ENCODE assay signal across 9 mouse cellular contexts in genomic region chr15:99251111-99251510, GRCm38 (mm10). TPM values are rescaled to one million over a fixed set of nuclear protein-coding genes. Genes with fewer than 3 reads are reported as not detected.
A peak's percentile ranks its signal among the peaks of the same experiment; 100 is the strongest.
DNase-seq lines count a peak whose midpoint lies in the region; ATAC-seq and TF ChIP-seq lines count a peak whose summit lies in the region.
"Not testable (repeated sequence)": the region's sequence is repeated elsewhere in the genome, so short reads cannot be mapped to it uniquely, and the experiment has no call there.
"Had no signal": no experiment of that assay in that cellular context is flagged by ENCODE, and none has a peak within 500 bp of the region (broad histone marks: within the 10 kb centered on the region; RNA-seq: fewer than 3 reads in every experiment).

No protein-coding gene starts in this region.

- H3K27me3 ChIP-seq in heart, embryonic 16.5 days (ENCODE audit: control insufficient read depth, insufficient read depth, low read length) = not testable (repeated sequence)

- peaks cover 11% of the 10 kb centered on the region for H3K36me3 ChIP-seq in heart, embryonic 16.5 days (ENCODE audit: control insufficient read depth, insufficient read depth)

- DNase-seq in 3T3-L1 (ENCODE audit: low read depth, low spot score) = peak; percentile 35
- peak; percentile 27 to 34 for DNase-seq in adrenal gland, postnatal 36 days
- peak; percentile 20 to 37 for DNase-seq in kidney, adult 8-10 months
- peak; percentile 36 for DNase-seq in liver

- H3K9ac ChIP-seq in heart, embryonic 16.5 days (ENCODE audit: low read length) = peak overlapping the region; percentile 72

- TF ChIP-seq CTCF in olfactory bulb, adult 2 months (IDR thresholded peaks at IDR 0.05; ENCODE audit: insufficient read depth, low read depth, low read length) = not testable (repeated sequence)

- TF ChIP-seq POLR2A in olfactory bulb, adult 2 months (IDR thresholded peaks at IDR 0.05; ENCODE audit: insufficient read depth, low read depth, low read length) = not testable (repeated sequence)

- peak overlapping the region; percentile 78 for H3K4me2 ChIP-seq in heart, embryonic 16.5 days (ENCODE audit: low read depth, low read length)

- ATAC-seq in erythroid progenitor cell, adult 5-6 weeks (replicated peaks; ENCODE audit: low FRiP score, poor library complexity, severe bottlenecking) = peak; percentile 32
- not testable (repeated sequence) for ATAC-seq in heart, embryonic 16.5 days (replicated peaks; ENCODE audit: extremely low read depth, insufficient read depth, low FRiP score)
- peak; percentile 8; the same call in 1 of the 2 replicates for ATAC-seq in megakaryocyte, adult 5-6 weeks (ENCODE audit: poor library complexity, severe bottlenecking)

- 1% methylated on average over 14 of the region's 15 CpGs for WGBS in heart, embryonic 16.5 days
- 0% methylated on average over 15 of the region's 15 CpGs for WGBS in olfactory bulb, adult 2 months

- H3K4me3 ChIP-seq in heart, embryonic 16.5 days (ENCODE audit: low read length) = peak overlapping the region; percentile 69
- peak overlapping the region; percentile 73 for H3K4me3 ChIP-seq in olfactory bulb, adult 2 months (ENCODE audit: insufficient read depth, low read depth, low read length)

- H3K27ac ChIP-seq in heart, embryonic 16.5 days (ENCODE audit: low read length) = peak overlapping the region; percentile 66
- H3K27ac ChIP-seq in olfactory bulb, adult 2 months (ENCODE audit: insufficient read depth, low read depth, low read length) = peak overlapping the region; percentile 35; the same call in 1 of the 2 replicates

- H3K4me1 ChIP-seq in heart, embryonic 16.5 days (ENCODE audit: control insufficient read depth, insufficient read depth, low read length) = peaks cover 52% of the 10 kb centered on the region
- peaks cover 40% of the 10 kb centered on the region for H3K4me1 ChIP-seq in olfactory bulb, adult 2 months (ENCODE audit: control insufficient read depth, insufficient read depth, low read length)

- not testable (repeated sequence) for H3K9me3 ChIP-seq in heart, embryonic 16.5 days (replicated peaks; ENCODE audit: control insufficient read depth, low read length)

RNA-seq across cellular contexts. Expression of gene Mcrs1, which starts 0.7 kb away (rescaled TPM):
- 10 to 100 TPM; 37.8 to 48.2 TPM for total RNA-seq in adrenal gland, postnatal 36 days (2021)
- 18.4 and 26.4 TPM in 2 replicates for total RNA-seq in erythroid progenitor cell, adult 5-6 weeks (2015; ENCODE audit: low replicate concordance)
- 13.4 and 15.5 TPM in 2 replicates for total RNA-seq in erythroid progenitor cell, adult 5-6 weeks (2017; ENCODE audit: low replicate concordance)
- polyA plus RNA-seq in heart, embryonic 16.5 days (2015; fragmentation: Nextera tagmentation; extraction: Ambion mirVana) = 155 and 163 TPM in 2 replicates
- total RNA-seq in megakaryocyte, adult 5-6 weeks (2015) = 30.6 and 38.3 TPM in 2 replicates
- 29.4 and 30.4 TPM in 2 replicates for total RNA-seq in megakaryocyte, adult 5-6 weeks (2017)
- polyA plus RNA-seq in olfactory bulb, adult 2 months (2012; ENCODE audit: insufficient read depth, insufficient read length, low replicate concordance, missing spikeins) = not detected in 2 replicates

RNA-seq across cellular contexts. Expression of gene Kcnh3, which starts 26.4 kb away (rescaled TPM):
- total RNA-seq in adrenal gland, postnatal 36 days (2021) = 1 to 10 TPM in 1 of 2 experiments, under 1 TPM in 1; 0.40 to 1.2 TPM
- total RNA-seq in erythroid progenitor cell, adult 5-6 weeks (2015; ENCODE audit: low replicate concordance) = not detected in 2 replicates
- not detected in 2 replicates for total RNA-seq in erythroid progenitor cell, adult 5-6 weeks (2017; ENCODE audit: low replicate concordance)
- polyA plus RNA-seq in heart, embryonic 16.5 days (2015; fragmentation: Nextera tagmentation; extraction: Ambion mirVana) = 1.3 TPM in 2 replicates
- not detected in 2 replicates for total RNA-seq in megakaryocyte, adult 5-6 weeks (2015)
- total RNA-seq in megakaryocyte, adult 5-6 weeks (2017) = not detected in 2 replicates
- not detected in 2 replicates for polyA plus RNA-seq in olfactory bulb, adult 2 months (2012; ENCODE audit: insufficient read depth, insufficient read length, low replicate concordance, missing spikeins)
- total RNA-seq: gastrocnemius, postnatal 25 days had no signal

RNA-seq across cellular contexts. Expression of gene Prpf40b, which starts 43.8 kb away (rescaled TPM):
- total RNA-seq in adrenal gland, postnatal 36 days (2021) = 10 to 100 TPM; 38.0 to 49.6 TPM
- 4.0 TPM in 1 of 2 replicates, not detected in the other for total RNA-seq in erythroid progenitor cell, adult 5-6 weeks (2015; ENCODE audit: low replicate concordance)
- 1.0 TPM in 1 of 2 replicates, not detected in the other for total RNA-seq in erythroid progenitor cell, adult 5-6 weeks (2017; ENCODE audit: low replicate concordance)
- polyA plus RNA-seq in heart, embryonic 16.5 days (2015; fragmentation: Nextera tagmentation; extraction: Ambion mirVana) = 36.0 and 46.6 TPM in 2 replicates
- 0.27 and 0.89 TPM in 2 replicates for total RNA-seq in megakaryocyte, adult 5-6 weeks (2015)
- 0.12 and 1.1 TPM in 2 replicates for total RNA-seq in megakaryocyte, adult 5-6 weeks (2017)
- polyA plus RNA-seq in olfactory bulb, adult 2 months (2012; ENCODE audit: insufficient read depth, insufficient read length, low replicate concordance, missing spikeins) = not detected in 2 replicates

RNA-seq across cellular contexts. Expression of gene Fam186b, which starts 44.6 kb away (rescaled TPM):
- 1 to 10 TPM; 3.0 to 3.5 TPM for total RNA-seq in adrenal gland, postnatal 36 days (2021)
- total RNA-seq in erythroid progenitor cell, adult 5-6 weeks (2015; ENCODE audit: low replicate concordance) = not detected in 2 replicates
- not detected in 2 replicates for total RNA-seq in erythroid progenitor cell, adult 5-6 weeks (2017; ENCODE audit: low replicate concordance)
- 0.13 and 0.16 TPM in 2 replicates for polyA plus RNA-seq in heart, embryonic 16.5 days (2015; fragmentation: Nextera tagmentation; extraction: Ambion mirVana)
- not detected in 2 replicates for total RNA-seq in megakaryocyte, adult 5-6 weeks (2015)
- not detected in 2 replicates for total RNA-seq in megakaryocyte, adult 5-6 weeks (2017)
- not detected in 2 replicates for polyA plus RNA-seq in olfactory bulb, adult 2 months (2012; ENCODE audit: insufficient read depth, insufficient read length, low replicate concordance, missing spikeins)
- total RNA-seq: gastrocnemius, postnatal 25 days had no signal

Comparison
In these comparisons a context has a peak if more than half of its experiments do, and no peak if none do; other contexts are left out.
1. RNA of gene Prpf40b, which starts 43.8 kb away (total RNA-seq): 38.0 to 49.6 TPM in adrenal gland, postnatal 36 days; 0.12 to 1.1 TPM in megakaryocyte, adult 5-6 weeks and 1.0 to 4.0 TPM in erythroid progenitor cell, adult 5-6 weeks; every median in the first group is over 4 times any median in the second.
2. Peak in every context shown above with its lines, with median percentiles within 50 percentile points of each other: DNase-seq.